Mouse (Mus musculus): ENCODE results near the gene Galc. TPM values are rescaled to one million over a fixed set of nuclear protein-coding genes. Genes with fewer than 3 reads are reported as not detected.

The Galc gene
- polyA plus RNA-seq, 1 experiment, result 19.5 TPM

DNA sequence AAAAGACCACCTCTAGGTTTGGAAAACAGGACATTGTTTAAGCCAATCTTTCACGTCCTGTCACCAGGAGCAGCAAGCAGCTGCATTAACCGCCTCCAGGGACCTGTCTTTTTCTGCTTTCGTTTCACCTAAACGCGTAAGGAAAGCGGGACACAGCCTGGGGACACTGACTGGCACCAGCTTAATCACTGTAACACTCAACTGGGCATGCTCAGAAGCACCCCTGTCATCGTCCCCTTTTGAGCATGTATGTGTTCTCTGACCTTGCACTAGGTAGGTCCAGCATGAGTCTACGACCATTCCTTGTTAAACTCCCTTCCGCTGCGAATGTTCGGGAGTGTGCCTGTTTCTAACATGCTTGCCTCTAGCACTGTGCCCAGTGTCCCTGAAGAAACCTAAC lies 42.8 kb downstream of the Galc start:
- H3K4me1 ChIP-seq (ENCODE audit: control insufficient read depth, insufficient read depth, insufficient read length, low read length), result peaks cover 5% of the 10 kb centered on the region
- H3K27ac ChIP-seq (replicated peaks; ENCODE audit: low read depth, low read length), result no peak overlapping the region
- H3K4me3 ChIP-seq (ENCODE audit: insufficient read depth, low read depth, low read length), result no peak overlapping the region

DNA sequence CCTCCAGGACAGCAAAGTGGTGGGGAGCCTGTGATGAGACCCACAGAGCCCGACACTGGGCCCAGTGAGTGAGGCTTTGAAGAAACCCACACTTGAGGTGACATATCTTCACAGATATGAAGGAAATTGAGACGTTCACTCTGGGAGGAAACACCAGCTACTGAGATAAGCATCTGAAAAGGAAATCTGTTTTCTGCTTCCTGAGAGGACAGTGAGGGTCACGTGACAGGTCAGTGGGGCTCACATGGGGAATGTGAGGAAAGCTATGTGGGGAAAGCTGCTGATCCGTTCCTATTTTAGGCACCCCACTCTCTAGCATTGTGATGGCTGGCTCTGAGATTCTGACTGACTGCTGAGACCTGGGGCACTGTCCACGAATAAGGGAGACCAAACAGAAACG lies 43.7 kb downstream of the Galc start:
- Histone ChIP-seq H3K4me1 (ENCODE audit: control insufficient read depth, insufficient read depth, insufficient read length, low read length) (peaks cover 5% of the 10 kb centered on the region), H3K27ac (replicated peaks; ENCODE audit: low read depth, low read length) (no peak overlapping the region), H3K4me3 (ENCODE audit: insufficient read depth, low read depth, low read length) (no peak overlapping the region)

DNA sequence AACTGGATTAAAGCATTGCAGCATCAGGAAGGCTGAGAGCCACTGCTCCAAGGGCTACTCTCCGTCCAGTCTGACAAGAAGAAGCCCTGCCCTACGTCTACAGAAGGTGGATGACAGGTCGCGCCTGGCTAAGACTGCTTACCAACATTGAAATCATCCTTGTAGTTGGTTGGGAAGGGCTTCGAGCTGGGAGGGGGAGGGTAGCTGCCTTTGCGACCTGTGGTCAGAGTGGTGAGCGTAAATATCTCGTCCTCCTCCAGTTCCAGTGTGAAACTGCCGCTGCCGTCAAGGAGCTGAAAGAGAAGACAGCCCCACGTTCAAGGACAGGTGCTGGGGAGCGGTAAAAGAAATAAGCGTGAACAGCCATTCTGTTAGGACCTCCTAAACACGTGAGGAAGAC lies 45.1 kb downstream of the Galc start:
- Histone ChIP-seq H3K27ac (replicated peaks; ENCODE audit: low read depth, low read length) (no peak overlapping the region), H3K4me3 (ENCODE audit: insufficient read depth, low read depth, low read length) (no peak overlapping the region), H3K4me1 (ENCODE audit: control insufficient read depth, insufficient read depth, insufficient read length, low read length) (peaks cover 5% of the 10 kb centered on the region)

DNA sequence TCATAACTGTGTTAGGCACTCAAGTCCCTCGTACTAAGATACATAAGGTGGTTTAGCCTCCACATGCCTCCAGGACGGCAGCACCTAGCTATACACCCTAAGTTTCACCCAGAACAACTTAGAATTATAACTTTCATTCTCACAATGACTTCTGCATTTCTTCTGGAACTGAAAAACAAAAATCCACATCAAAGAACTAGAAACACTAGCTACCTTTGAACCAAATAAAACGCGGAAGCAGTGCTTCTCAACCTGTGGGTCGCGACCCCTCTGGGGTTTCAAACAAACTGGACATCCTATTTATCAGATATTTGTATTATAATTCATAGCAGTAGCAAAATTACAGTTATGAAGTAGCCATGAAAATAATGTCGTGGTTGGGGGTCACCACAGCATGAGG lies 45.5 kb downstream of the Galc start:
- Histone ChIP-seq H3K4me3 (ENCODE audit: insufficient read depth, low read depth, low read length) (no peak overlapping the region), H3K4me1 (ENCODE audit: control insufficient read depth, insufficient read depth, insufficient read length, low read length) (peaks cover 5% of the 10 kb centered on the region), H3K27ac (replicated peaks; ENCODE audit: low read depth, low read length) (no peak overlapping the region)

DNA sequence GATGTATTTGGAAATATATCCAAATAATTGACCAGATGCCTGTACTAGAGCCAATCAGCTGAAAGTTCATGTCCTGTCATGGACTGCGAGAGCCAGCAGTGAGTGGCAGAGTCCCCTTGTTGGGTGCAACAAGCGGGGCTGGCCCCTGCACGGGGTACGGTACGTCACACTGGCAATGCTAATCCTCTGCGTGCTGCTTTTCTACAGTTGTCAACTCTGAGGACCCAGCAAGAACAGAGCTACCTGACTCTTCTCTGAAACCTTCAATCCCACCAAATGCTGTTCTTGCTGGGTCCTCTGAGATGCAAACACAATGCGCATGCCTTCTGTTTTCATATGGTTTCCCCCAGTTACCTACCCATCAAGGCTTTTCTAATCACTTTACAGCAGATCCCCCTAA lies 45.9 kb downstream of the Galc start:
- Histone ChIP-seq H3K27ac (replicated peaks; ENCODE audit: low read depth, low read length) (no peak overlapping the region), H3K4me3 (ENCODE audit: insufficient read depth, low read depth, low read length) (no peak overlapping the region), H3K4me1 (ENCODE audit: control insufficient read depth, insufficient read depth, insufficient read length, low read length) (peaks cover 5% of the 10 kb centered on the region)

DNA sequence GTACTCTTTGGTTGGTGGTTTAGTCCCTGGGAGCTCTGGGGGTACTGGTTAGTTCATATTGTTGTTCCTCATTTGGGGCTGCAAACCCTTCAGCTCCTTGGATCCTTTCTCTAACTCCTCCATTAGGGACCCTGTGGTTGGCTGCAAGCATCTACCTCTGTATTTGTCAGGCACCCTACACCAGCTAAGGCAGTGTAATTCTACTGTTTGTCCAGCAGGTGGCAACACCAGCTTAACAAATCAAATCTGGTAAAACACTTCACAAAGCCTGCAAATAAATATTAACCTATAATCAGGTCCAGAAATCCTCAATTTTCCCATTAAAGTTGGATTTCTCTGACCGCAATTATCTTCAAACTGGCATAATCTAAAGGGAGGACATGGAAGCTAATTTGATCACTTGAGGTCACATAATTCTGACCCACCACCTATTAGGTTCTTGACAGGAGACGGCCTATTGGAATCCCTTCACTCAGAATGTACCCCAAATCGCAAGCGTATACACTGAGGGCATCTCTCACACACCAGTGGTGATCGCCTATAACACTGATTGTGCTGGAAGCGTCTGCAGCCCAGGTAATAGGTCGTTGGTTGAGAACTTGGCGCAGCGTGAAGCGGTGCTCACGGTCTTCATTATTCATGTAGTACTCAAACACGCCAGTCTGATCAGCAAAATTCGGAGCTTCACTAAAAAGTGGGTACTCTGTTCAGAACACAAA lies 46.6 kb downstream of the Galc start:
- Histone ChIP-seq H3K27ac (replicated peaks; ENCODE audit: low read depth, low read length) (no peak overlapping the region), H3K4me1 (ENCODE audit: control insufficient read depth, insufficient read depth, insufficient read length, low read length) (peaks cover 5% of the 10 kb centered on the region), H3K4me3 (ENCODE audit: insufficient read depth, low read depth, low read length) (no peak overlapping the region)

DNA sequence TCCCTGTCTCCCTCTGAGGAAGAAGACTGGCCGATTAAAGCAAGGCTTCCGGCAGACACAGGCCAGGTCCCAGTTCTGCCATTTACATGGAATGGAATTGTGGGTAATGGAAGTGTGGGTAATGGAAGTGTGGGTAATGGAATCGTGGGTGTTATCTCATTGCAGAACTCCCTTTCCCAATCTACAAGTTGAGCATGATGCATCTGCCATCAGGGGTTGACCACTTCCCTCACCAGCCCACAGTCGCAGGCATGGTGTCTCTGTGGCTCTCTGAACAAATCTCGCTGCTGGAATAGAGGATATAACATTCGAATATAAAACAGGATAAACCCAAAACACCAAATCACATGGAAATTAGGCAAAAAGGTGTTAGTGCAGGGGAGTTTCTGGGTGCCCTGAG lies 48.8 kb downstream of the Galc start:
- Histone ChIP-seq H3K4me1 (ENCODE audit: control insufficient read depth, insufficient read depth, insufficient read length, low read length) (peaks cover 1% of the 10 kb centered on the region; the same call in 1 of the 2 replicates), H3K27ac (replicated peaks; ENCODE audit: low read depth, low read length) (no peak overlapping the region)

DNA sequence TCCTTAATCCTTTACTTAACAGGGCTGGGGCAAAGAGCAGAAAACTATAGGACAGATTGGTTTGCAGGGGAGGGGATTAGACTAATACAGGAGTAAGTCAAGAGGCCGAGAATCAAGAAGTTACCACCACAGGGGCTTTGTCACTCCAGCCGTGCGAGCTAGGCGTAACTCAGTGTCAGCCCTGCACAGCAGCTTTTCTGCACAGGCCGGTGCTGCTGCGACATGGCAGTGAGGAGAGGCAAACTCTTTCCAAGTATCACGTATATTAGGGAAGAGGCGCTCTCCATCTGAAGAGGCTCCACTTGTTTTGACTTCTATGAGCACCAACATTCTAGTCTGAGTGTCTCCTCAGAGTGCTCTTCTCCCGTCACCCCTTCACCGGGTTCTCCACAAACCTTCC lies 51.2 kb downstream of the Galc start:
- Histone ChIP-seq H3K4me3 (ENCODE audit: insufficient read depth, low read depth, low read length) (no peak overlapping the region), H3K4me1 (ENCODE audit: control insufficient read depth, insufficient read depth, insufficient read length, low read length) (no peaks in the 10 kb centered on the region), H3K27ac (replicated peaks; ENCODE audit: low read depth, low read length) (no peak overlapping the region)

More for the DNA sequence above, 48.8 kb downstream of the Galc start:
- H3K4me3 ChIP-seq (ENCODE audit: insufficient read depth, low read depth, low read length), result no peak overlapping the region

DNA sequence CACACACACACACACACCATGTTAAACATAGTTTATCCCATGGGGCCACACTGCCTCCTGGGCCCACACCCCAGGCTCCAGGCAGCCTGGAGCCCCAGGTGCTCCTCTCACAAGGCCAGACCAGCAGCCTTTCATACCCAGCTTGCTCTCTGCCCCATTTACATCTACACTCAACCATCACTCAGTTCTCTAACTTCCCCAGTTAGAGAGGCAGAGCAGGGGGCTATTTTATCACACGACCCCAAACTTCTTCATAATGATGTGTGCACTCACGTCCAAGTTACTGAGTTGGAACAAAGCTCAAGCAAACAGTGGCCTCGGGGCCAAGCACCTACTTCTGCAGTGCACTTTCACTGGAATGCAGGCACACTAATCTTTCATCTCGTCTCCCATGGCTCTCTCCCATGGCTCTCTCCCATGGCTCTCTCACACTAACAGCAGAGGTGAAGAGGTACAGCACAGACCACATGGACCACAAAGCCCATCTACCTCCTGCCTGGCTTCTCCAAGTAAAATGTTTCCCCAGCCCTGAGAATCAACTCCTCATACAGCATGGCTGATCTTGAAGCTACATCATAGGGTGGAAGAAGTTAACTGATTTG lies 53.7 kb downstream of the Galc start:
- no peak overlapping the region for H3K27ac ChIP-seq (replicated peaks; ENCODE audit: low read depth, low read length)
- H3K4me1 ChIP-seq (ENCODE audit: control insufficient read depth, insufficient read depth, insufficient read length, low read length), result no peaks in the 10 kb centered on the region
- no peak overlapping the region for H3K4me3 ChIP-seq (ENCODE audit: insufficient read depth, low read depth, low read length)

DNA sequence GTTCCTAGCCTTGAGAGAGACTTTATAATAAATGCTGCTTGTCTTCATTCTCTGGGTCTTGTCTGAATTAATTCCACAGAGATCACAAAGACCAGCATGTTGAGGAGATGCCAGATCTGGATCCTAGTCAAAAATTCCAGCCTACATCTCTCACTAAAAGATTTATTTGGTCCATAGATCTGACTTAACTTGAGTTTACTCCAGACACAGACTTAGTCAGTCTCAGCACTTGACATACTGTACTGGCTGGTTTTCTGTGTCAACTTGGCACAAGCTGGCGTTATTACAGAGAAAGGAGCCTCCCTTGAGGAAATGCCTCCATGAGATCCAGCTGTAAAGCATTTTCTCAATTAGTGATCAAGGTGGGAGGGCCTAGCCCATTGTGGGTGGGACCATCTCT lies 61.9 kb downstream of the Galc start:
- H3K4me1 ChIP-seq (ENCODE audit: control insufficient read depth, insufficient read depth, insufficient read length, low read length), result no peaks in the 10 kb centered on the region; the same call in 1 of the 2 replicates
- H3K4me3 ChIP-seq (ENCODE audit: insufficient read depth, low read depth, low read length), result no peak overlapping the region
- H3K27ac ChIP-seq (replicated peaks; ENCODE audit: low read depth, low read length), result no peak overlapping the region

DNA sequence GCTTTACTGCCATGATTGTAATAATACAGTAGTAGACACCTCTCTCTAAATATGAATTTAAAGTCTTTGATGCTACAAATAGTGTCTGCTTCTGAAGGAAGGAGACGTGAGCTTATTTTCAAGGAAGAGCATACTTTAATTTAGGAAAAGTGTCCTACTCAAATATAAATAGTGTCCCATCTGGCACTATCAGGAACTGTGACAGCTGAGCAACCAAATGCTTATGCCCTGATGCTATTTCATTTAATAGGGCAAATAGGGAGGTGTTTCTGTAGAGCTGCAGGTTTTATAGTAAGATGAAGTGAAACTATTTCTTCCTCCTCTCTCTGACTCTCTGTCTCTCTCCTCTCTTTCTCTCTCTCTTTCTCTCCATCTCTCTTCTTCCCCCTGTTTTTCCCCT lies 69.1 kb downstream of the Galc start:
- Histone ChIP-seq H3K4me1 (ENCODE audit: control insufficient read depth, insufficient read depth, insufficient read length, low read length) (no peaks in the 10 kb centered on the region), H3K27ac (replicated peaks; ENCODE audit: low read depth, low read length) (no peak overlapping the region), H3K4me3 (ENCODE audit: insufficient read depth, low read depth, low read length) (no peak overlapping the region)

DNA sequence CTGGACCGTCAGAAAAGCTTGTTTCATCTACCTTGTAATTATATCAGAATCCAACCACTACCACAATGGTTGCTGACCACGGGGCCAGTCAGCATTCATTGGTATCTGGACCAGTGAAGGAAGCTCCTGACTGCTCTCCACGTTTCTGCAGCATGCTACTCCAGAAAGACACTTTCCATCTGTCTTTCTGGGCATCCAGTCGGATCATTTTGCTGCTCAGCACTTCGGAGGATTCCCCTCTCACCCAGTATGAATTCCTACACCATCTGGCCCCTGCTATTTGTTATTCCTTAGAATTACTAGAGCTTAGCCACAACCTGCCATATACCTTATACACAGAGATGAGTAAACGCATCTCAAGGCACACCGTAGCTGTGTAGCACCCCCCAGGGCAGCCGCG lies 70.2 kb downstream of the Galc start:
- Histone ChIP-seq H3K4me1 (ENCODE audit: control insufficient read depth, insufficient read depth, insufficient read length, low read length) (no peaks in the 10 kb centered on the region), H3K27ac (replicated peaks; ENCODE audit: low read depth, low read length) (no peak overlapping the region), H3K4me3 (ENCODE audit: insufficient read depth, low read depth, low read length) (no peak overlapping the region)

DNA sequence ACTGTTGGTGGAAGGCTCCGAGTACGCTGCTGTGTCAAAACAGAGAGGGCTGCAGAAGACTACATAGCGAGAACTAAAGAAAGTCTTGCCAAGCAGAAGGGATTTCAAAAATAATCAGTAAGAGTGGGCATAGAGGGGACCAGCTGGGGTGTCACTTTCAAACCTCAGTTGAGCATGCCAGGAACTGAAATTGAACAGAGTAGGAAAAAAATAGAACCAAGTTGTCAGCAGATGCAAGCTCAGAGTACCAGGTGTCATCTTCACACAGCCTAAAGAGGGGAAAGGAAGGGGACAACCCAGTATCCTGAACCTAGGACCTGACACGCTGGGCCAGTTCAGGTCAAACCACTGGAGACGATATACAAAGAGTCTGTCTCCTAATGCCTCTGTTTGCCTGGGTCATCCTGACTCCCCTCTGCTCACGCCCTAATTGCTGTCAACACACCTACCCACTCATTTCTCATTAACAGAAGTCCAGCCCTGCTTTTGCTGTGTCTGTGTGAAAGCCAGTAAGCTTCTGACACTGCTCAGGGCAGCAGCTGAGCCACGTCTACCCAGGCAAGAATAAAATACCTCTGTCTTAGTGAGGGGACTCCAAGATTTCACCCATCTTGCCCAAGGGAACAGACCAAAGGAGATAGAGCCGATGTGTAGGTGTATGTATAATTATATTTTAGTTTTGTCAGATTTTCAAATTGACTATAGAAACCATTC lies 71.9 kb downstream of the Galc start:
- no peak overlapping the region for H3K27ac ChIP-seq (replicated peaks; ENCODE audit: low read depth, low read length)
- H3K4me3 ChIP-seq (ENCODE audit: insufficient read depth, low read depth, low read length), result no peak overlapping the region
- H3K4me1 ChIP-seq (ENCODE audit: control insufficient read depth, insufficient read depth, insufficient read length, low read length), result no peaks in the 10 kb centered on the region

DNA sequence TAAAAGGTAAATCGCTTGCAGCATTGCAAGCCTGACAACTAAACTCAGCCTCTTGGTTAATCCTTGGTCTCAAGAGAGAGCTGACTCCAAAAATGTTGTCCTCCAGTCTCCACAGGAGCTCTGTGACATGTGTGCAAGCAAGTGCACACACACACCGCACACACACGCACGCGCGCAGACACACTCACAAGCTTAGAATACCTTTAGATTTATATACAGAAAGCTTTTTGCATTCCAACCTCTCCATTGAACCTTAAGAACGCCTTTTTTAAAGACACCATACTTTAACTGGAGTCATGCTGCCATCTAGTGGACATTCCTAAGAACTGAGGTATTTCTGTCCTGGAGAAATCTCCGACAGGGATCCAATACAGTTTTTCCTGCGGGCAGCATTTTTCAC lies 77.5 kb downstream of the Galc start:
- no peak overlapping the region for H3K4me3 ChIP-seq (ENCODE audit: insufficient read depth, low read depth, low read length)
- no peaks in the 10 kb centered on the region for H3K4me1 ChIP-seq (ENCODE audit: control insufficient read depth, insufficient read depth, insufficient read length, low read length)
- no peak overlapping the region for H3K27ac ChIP-seq (replicated peaks; ENCODE audit: low read depth, low read length)

DNA sequence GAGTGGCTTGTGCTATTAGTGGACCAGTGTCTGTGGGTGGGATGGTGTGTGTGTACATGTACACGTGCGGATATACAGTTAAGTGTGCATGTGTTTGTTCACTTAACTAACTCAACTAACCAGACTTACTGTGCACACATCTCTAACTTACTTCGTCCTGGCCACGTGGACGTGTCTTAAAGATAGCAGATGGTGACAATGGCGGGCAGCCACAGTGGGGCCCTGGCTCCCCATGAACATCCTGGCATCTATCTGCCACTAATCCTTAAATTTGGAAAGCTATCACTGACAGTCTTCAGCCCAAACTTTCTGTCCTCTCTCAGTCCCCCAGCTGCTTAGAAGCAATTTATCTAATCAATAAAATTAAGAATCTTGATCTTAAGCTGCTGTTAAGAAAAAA lies 78.5 kb downstream of the Galc start:
- Histone ChIP-seq H3K27ac (replicated peaks; ENCODE audit: low read depth, low read length) (no peak overlapping the region), H3K4me1 (ENCODE audit: control insufficient read depth, insufficient read depth, insufficient read length, low read length) (no peaks in the 10 kb centered on the region), H3K4me3 (ENCODE audit: insufficient read depth, low read depth, low read length) (no peak overlapping the region)

All from brown adipose tissue, adult 24 weeks (tissue).